Mouse (Mus musculus) T-helper 17 cell (primary cell): ENCODE results near the gene Fhit.

Experiments
- in situ Hi-C, 2 experiments: fragments of 300-600 bp; cut with MboI, MseI; formaldehyde crosslinking; loops; 1 replicate in 1 of 2; 2 replicates in 1 of 2; pipeline ENCODE4 v1.15.1; 2025; ENCODE audit warnings: high pct_unique_total_duplicates in 2 of 2

The Fhit gene

DNA sequence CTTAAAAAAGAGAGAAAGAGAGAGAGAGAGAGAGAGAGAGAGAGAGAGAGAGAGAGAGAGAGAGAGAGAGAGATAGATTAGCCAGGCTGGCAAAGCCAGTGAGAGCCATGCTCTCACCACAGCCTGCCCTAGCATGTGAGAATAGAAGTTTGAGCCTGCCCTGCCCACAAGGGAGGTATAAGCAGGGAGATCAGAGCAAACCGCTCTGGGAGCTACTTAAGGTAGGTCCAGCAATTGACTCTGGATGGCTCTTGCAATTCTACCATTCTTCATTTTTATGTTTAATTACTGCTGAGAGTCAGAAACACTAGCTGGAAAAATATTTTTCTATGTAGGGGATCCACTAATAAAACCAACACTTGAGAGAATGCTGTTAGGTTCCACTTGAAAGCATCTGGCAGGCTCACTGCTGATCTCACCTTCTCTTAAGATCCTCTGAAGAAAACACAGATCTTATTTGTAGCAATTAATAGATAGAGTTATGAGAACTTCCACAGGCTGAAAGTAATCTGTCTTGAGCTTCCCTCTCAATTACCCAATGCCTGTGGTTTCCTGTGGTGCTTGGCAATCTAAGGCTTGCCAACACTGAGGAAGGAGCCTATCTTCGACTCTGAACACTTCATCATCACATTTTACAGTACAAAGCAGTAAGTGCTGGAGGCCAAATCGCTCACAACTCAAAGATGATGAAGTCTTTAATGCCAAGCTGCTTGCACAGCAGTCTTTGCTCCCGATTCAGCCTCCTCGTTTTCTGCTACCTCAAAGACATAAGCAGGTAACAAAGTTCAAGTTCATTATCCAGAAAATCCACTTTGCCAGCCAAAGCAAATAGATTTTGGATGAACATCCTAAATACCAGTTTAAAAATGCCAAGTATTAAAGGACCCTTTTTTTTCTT, 793.8 kb downstream of the Fhit start:
- in situ Hi-C loops: loop anchor here in 1 of 2 experiments (25.0 kb wide), 1 partner anchor 944 kb away; no protein-coding TSS in a partner anchor

DNA sequence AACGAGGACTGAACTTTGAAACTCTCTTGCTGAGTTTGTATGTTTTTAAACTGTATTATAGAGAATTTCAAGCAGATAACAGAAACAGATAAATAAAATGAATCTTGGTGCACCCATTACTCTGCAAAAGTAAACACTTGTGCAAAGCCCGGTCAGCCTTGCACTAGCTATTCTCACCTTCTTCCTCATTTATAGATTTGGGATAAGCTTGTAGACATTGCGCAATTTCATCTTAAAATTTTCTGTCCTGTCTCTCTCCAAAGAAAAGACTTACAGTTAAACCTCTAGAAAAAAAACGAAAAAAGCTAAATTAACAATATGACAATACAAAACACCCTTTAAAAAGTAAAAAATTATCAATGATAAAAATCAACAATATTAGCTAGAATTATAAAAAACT, 795.0 kb downstream of the Fhit start:
- in situ Hi-C loops: loop anchor here in 1 of 2 experiments (25.0 kb wide), 1 partner anchor 945 kb away; no protein-coding TSS in a partner anchor

DNA sequence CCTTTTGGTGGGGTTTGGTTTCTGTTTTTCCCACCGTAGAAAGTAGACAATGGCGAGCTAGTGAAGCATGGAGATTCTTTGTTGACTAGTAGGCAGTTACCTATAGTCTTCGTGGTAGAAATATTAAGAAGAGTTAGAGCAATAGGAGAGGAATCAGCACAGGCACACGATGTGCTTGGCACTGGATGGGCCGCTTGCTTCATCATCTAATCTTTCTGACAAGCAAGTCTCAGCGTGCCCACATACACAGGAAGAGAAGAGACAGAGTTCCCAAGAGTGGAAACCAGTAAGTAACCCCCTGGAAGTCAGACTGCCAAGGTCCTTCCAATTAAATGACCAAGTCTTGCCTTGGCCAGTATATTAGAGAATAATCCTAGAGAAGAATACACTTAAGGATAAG, 797.6 kb downstream of the Fhit start:
- in situ Hi-C loops: loop anchor here in 1 of 2 experiments (25.0 kb wide), 1 partner anchor 948 kb away; no protein-coding TSS in a partner anchor

DNA sequence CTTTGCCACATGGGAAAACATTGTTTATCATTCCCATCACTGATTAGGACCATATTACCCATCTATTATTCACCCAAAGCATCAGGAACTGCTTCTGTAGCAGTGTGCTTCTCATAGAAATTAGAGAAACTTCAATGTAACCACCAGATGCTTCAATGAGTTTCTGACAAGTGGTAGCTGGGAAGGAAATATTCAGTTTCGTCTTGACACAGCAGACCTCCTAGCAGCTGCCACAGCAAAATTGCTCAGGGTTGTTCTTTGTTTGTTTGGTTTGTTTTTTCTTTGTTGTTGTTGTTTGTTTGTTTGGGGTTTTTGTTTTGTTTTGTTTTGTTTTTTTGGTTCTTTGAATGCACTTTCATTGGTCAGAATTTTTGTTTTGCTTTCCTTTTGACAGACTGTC, 798.5 kb downstream of the Fhit start:
- in situ Hi-C loops: loop anchor here in 1 of 2 experiments (25.0 kb wide), 1 partner anchor 949 kb away; no protein-coding TSS in a partner anchor

DNA sequence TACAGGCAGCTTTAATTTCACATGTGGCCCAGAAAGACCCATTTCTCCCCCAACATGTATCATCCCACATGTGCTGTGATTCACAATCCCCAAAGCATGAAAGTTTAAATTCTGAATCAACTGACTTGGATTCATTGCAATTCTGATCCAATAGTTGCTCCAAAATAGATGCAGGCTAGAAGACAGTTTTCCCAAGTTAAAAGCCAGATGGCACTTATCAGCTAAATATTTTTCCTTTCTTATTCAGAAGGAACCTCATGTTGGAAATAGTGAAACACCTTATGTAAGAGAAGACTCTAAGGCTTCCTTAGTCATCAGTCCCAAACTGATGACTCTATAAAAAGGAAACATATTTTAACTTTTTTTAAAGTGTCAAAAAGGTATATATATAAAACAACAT, 815.9 kb downstream of the Fhit start:
- in situ Hi-C loops: no loop called here

DNA sequence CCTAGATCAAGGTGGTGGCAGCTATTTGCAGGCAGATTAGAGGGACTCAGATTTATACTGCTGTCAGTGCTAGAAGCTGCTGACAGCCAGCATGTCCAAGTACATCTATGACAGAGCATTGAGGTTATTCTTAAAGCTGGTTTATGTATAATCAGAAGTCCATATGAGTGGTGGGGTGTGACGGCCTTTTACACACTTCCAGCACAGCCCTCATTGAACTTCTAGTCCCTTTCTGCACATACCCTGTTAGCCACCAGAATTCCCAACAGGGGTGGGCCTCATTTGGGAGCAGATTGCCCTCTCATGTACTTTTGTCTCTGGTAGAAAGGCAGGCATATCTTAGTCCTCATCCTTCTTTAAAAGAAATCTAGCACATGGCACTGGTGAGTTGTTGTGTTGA, 817.8 kb downstream of the Fhit start:
- in situ Hi-C loops: no loop called here

DNA sequence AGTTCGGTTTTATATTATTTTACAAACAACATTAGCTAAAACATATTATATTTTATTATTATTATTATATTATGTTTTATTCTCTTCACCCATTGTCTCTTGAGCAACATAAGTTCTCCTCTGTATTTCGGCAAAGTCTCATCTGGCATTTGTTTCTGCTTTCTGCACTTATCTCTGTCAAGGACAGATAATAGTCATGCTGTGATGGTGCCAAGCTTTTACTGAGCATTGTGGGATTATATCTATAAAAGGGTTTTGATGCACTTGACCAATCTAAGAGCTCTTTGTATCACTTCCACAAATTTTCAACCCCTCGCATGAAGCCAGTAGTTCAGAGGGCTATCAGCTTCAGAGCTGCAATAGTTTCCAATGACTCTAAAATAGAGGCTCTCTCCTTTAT, 845.1 kb downstream of the Fhit start:
- in situ Hi-C loops: loop anchor here (5.0 to 10.0 kb wide), 2 partner anchors 81 to 158 kb away; no protein-coding TSS in a partner anchor

DNA sequence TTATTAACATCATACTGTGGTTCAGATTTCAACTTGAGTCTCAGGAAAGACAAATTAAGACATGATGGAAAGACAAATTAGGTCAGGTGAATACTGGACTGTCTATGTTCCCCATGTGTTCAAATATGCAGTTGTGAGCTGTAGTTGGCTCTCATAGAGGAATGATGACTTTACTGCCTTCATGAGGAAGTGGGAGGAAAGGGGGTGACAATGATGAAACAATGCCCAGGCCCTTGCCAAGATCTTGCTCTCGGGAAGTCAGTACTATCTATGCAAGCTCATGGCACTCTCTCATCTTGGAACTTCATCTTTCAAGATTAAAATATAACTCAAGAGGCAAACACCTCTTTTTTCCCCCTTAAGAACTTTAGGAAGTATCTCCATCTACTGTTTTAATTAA, 849.6 kb downstream of the Fhit start:
- in situ Hi-C loops: loop anchor here in 1 of 2 experiments (5.0 to 10.0 kb wide), 2 partner anchors 85 to 163 kb away; no protein-coding TSS in a partner anchor

DNA sequence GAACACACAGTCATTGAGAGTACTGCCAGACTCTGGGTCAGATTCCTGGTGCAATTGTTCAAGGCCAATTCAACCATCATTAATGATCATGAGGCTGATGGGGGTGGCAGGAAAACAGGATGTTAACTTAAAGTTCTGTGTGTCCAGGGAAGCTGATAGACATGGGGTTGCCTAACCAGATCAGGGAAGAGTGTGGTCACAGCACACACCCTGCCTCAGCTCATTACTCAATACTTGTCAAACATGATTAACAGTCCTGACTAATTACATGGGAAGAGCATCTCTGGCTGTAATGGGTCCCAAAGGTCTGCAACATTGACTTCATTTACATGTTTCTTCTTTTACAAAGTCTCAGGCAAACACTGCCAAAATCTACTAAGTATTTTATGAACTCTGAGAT, 856.5 kb downstream of the Fhit start:
- in situ Hi-C loops: no loop called here

DNA sequence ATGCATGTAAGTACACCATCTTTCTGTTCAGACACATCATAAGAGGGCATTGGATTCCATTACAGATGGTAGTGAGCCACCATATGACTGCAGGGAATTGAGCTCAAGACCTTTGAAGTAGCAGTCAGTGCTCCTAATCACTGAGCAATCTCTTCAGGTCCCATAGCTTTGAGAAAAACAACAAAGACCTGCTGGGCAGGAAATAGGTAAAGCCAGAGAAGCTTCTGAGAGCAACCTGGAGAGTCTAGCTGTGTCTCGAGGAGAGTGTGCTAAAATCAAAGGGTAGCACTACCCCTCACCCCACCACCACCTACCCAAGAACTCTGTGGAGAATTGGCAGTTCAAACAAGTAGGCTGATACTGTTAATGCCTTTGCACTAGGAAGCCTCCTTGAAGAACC, 860.3 kb downstream of the Fhit start:
- in situ Hi-C loops: no loop called here

DNA sequence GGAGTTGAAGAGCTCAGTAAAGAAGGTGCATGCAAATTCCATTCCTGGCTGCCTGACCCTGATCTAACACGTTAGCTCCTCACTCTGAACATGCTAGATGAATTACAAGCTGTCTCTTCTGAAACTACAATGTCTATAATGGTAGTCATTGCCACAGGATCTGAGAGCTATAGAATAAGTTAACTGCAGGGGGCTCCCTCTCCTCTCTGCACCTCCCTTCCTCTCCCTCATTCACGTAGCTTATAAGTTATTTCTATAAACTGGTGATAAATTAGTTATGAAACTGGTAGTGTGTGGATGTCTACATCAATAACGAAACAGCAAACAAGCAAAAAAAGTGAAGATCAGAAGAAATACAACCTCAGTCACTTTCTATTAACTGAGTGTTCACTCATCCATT, 860.9 kb downstream of the Fhit start:
- in situ Hi-C loops: no loop called here

DNA sequence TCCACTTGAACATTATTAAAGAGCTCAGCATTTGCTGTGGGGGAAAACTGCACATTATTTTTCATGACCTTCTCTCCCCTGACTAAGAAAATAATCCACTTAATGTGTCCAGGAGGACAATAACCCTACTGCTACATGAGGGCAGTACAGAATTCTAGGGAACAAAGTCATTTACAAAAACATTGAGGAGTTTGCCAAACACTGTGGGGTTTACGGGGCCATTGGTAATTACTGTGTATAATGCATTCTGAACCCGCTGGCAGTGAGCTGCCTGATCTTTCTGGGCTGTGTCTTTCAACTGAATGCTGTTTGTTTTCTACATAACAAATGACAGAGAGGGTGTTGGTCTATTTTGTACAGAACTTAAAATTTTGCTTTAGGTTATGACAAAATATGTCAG, 862.8 kb downstream of the Fhit start:
- in situ Hi-C loops: no loop called here

DNA sequence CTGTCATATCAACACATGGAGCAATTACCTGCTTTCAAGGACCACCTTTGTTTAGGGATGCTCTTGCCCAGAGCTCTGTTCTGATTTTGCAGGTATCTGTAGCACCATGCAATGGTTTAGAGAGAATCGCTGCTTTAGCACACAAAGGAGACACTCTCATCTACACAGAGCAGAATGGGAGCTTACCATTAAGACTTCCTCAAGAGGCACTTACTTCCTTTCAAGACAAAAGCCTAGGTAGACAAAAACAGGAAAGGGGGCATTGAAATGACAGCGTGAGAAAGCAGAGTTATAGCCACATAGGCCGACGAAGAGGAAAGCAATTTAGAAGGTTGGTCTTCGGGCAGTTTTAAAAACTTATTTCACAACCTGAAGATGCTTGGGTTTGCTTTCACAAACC, 872.8 kb downstream of the Fhit start:
- in situ Hi-C loops: no loop called here

DNA sequence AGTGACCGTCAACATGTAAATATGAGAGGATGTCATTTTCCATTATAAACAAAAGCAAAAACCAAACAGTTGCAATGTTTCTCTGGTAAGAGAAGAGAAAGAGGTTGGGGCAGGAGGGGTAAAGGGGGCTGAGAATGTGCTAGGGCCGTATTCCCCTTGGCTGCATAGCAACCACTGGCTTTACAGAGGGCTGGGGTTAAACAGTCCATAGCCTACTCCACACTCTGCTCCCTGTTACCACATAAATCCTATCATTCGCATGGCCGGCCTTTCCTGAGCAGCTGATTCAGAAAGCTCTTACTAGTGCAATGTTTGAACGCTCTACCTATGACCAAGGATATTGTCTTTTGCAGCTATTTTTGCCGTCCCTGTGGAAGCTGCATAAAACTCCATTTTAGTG, 875.8 kb downstream of the Fhit start:
- in situ Hi-C loops: no loop called here

DNA sequence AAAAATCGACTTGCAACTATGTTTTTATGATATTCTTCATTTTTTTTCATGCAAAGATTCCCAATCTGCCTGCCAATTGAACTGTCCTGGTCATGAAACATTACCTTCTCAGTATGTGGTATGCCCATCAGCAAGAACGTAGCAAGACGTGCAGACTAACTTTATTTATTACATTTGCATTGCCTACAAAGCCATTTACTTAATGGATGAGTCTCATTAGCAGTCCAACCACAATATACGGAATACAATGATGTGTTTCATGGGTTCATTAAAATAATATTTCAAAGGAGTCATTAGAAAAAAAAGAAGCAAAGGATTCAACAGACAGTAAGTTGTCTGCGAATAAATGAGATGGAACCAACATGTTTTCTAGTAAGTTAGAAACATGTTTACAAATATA, 933.1 kb downstream of the Fhit start:
- in situ Hi-C loops: no loop called here

DNA sequence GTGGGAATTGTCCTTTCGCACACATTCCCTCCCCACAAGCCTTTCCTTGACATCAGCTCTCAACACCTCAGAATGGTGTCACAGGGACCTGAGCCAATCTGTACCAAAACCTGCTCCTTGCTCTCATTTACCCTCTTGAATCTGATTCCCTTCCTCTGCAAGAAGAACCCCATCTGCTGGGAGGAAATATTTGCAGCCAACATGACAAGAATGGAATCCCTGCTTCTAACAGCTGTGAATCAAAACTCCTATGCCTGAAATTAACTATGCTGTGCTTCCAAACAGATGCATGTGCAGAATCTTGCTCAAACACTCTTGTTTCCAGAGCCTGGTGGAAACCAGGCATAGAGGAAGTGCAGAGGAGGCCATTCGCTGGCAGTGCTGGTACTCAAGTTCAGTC, 940.0 kb downstream of the Fhit start:
- in situ Hi-C loops: no loop called here

DNA sequence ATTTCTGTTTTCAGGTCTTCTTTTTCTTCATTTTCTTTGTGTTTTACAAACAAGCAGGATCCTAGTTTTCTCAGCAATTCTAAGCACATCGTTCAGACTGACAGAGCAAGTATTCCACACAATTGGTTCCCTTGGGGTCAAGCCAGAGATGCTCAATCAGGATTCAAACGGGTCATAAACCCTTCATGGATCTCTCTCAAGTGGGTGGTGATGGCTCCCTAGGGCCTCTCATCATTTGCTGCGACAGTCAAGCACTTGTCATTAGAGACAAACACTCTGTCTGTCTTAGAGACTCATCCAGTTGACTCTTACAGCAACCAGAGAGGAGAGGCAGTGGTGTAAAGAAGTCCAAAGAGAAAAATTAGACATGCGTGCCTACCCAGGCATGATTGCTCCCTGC, 948.6 kb downstream of the Fhit start:
- in situ Hi-C loops: no loop called here

DNA sequence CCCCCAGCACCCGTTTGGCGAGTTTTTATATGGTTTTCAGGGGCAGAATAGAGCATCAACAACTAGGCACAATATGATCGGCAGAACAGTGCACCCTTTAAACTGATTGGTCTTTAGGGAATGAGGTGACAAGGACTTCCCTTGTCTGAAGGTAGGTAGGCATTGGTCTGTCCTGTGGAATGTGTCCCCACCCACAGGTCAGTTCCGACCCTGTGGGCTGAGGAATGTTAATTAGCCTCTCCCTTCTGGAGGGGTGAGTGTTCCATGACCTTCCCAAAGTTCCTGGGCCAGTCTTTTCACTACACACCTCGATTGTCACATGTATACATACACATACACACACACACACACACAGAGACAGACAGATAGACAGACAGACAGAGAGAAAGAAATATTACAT, 950.7 kb downstream of the Fhit start:
- in situ Hi-C loops: no loop called here

DNA sequence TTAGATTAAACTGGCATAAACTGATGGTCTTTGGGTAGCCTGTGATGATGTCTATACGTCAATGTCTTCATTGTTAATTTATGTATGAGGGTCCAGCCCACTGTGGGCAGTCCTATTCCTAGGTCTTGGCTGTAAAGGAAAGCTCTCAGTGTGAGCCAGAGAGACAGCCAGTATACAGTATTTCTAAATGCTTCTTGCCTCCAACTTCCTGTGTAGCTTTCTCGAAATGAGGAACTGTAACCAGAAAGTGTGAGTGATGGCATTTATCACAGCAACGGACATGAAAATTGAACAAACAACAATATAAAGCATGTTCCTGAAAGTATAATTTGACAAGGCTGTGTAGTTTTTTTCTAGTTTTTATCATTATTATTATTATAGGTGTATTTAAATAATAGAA, 952.8 kb downstream of the Fhit start:
- in situ Hi-C loops: no loop called here

DNA sequence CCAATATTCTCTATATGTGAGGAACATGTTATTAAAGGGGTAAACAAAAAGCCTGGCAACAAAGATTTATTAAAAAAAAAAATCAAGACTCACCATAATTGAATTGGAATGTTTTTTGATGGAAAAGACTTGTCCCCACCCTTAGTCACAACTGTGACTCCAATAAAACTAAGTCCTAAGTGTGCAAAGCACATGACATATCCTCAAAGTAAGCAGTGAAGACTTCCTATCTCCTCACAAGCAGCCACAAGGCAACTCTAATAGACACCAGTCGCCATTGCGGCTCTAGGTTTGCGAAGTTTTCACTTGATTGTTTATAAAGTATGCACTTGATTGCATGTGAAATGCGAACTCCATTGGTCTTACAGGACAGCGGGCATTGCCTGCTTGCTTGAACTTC, 956.1 kb downstream of the Fhit start:
- in situ Hi-C loops: no loop called here

DNA sequence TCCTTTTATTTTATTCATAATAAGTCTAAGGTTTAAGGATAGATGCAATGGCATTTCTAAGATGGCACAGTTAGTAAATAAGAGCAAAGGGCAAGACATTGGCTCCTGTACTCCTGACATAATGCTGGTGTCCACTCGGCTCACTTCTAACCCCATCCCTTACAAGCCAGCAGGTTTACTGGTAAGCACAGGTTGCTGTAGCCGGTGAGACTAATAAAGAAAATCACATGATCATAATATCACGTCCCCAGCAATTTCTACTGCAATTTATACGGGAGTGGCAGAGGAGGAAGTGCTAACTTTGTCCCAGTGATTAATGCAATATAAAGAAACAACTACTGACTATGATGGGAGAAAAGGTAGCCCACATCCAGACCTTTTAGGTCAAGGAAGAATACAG, 956.5 kb downstream of the Fhit start:
- in situ Hi-C loops: no loop called here

DNA sequence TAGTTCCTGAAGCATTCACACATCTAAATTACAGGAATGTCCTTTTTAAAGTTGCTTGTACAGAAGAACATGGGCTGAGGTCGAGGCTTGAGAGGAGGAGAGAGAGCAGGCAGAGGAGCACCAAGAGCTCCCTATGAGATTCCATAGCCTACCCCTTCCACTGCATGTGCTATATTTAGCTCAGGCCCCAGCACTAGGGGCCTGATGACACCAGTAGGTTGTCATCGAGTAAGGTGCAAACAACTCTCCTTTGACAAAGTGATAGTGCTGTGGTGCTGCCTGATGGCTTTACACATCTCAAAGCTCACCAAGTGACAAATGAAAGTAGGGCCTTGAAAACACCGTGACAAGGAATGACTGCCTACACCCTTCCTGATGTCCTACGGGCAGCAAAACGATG, 967.7 kb downstream of the Fhit start:
- in situ Hi-C loops: loop anchor here in 1 of 2 experiments (10.0 kb wide), 1 partner anchor 1101 kb away; no protein-coding TSS in a partner anchor

DNA sequence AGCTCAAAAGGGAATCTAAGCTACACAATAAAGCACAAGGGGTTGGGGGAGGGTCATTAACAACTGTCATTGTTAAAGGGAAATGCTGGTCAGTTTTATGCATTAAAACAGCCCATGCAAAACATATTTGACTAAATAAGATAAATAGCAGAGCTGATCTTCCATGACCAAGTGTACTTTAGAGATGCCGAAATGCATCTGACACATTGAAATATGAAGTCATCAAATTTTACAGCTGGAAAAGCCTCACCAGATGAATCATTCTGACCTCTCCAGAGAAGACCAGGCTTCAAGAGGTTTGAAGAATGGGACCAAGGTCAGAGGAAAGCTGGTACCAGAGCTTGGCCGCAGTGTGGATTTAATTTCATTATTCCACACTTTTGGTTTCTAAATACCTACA, 990.1 kb downstream of the Fhit start:
- in situ Hi-C loops: no loop called here
